ENCODE assay signal across 8 mouse cellular contexts in genomic region chr14:47298819-47299261, GRCm38 (mm10). TPM values are rescaled to one million over a fixed set of nuclear protein-coding genes. Genes with fewer than 3 reads are reported as not detected.
DNase-seq lines count a peak whose midpoint lies in the region; ATAC-seq and TF ChIP-seq lines count a peak whose summit lies in the region.

No protein-coding gene starts in this region.

- DNase-seq in spleen, adult 12 weeks (ENCODE audit: low spot score) = peak; percentile 17
- DNase-seq in spleen, adult 18-20 months = no peak
- peak; percentile 77 for DNase-seq in embryo, embryonic 10.5 days (ENCODE audit: low spot score)
- peak; percentile 46 for DNase-seq in stomach, postnatal 0 days (ENCODE audit: low spot score)
- no peak for DNase-seq in right cerebral cortex, postnatal 36 days (ENCODE audit: low spot score in 2 of 2)

- TF ChIP-seq EP300 in stomach, postnatal 0 days (optimal IDR thresholded peaks at IDR 0.05) = no peak

- peaks cover 17% of the 10 kb centered on the region for H3K4me1 ChIP-seq in heart, embryonic 12.5 days (replicated peaks)
- H3K4me1 ChIP-seq in kidney, embryonic 15.5 days = peaks cover 31% of the 10 kb centered on the region
- 0 out of 2 replicates have a peak, but pooled peaks cover 8% of the 10 kb centered on the region for H3K4me1 ChIP-seq in stomach, postnatal 0 days (replicated peaks; ENCODE audit: control insufficient read depth, insufficient read depth)

- no peaks in the 10 kb centered on the region for H3K27me3 ChIP-seq in heart, embryonic 12.5 days (replicated peaks)
- H3K27me3 ChIP-seq in kidney, embryonic 15.5 days = no peaks in the 10 kb centered on the region
- H3K27me3 ChIP-seq in stomach, postnatal 0 days (ENCODE audit: control insufficient read depth, insufficient read depth, low read length) = no peaks in the 10 kb centered on the region

- H3K9ac ChIP-seq in heart, embryonic 12.5 days = peak overlapping the region; percentile 99
- peak overlapping the region; percentile 99 for H3K9ac ChIP-seq in kidney, embryonic 15.5 days
- H3K9ac ChIP-seq in stomach, postnatal 0 days (ENCODE audit: low read length) = peak overlapping the region; percentile 96

- no peaks in the 10 kb centered on the region for H3K9me3 ChIP-seq in heart, embryonic 12.5 days (replicated peaks)
- H3K9me3 ChIP-seq in kidney, embryonic 15.5 days (replicated peaks) = no peaks in the 10 kb centered on the region
- no peaks in the 10 kb centered on the region for H3K9me3 ChIP-seq in stomach, postnatal 0 days (ENCODE audit: control insufficient read depth, low read length)

- peaks cover 14% of the 10 kb centered on the region; the same call in 1 of the 2 replicates for H3K36me3 ChIP-seq in heart, embryonic 12.5 days
- peaks cover 16% of the 10 kb centered on the region; the same call in 1 of the 2 replicates for H3K36me3 ChIP-seq in kidney, embryonic 15.5 days
- no peaks in the 10 kb centered on the region for H3K36me3 ChIP-seq in stomach, postnatal 0 days (ENCODE audit: control insufficient read depth, insufficient read depth, low read length)

- peak overlapping the region; percentile 93 for H3K4me3 ChIP-seq in heart, embryonic 12.5 days
- peak overlapping the region; percentile 85 for H3K4me3 ChIP-seq in kidney, embryonic 15.5 days (replicated peaks)
- peak overlapping the region; percentile 99 for H3K4me3 ChIP-seq in stomach, postnatal 0 days (ENCODE audit: low read depth, low read length)

- ATAC-seq in heart, embryonic 12.5 days (ENCODE audit: insufficient number of reproducible peaks, low FRiP score) = peak; percentile 40; the same call in 1 of the 2 replicates
- peak; percentile 49 for ATAC-seq in kidney, embryonic 15.5 days (replicated peaks; ENCODE audit: low FRiP score)
- ATAC-seq in megakaryocyte, adult 5-6 weeks (ENCODE audit: poor library complexity, severe bottlenecking) = peak; percentile 29
- ATAC-seq in stomach, postnatal 0 days (ENCODE audit: low FRiP score, low TSS enrichment) = peak; percentile 13; the same call in 1 of the 2 replicates

- 0% methylated on average over 15 of the region's 15 CpGs for WGBS in heart, embryonic 12.5 days
- 0% methylated on average over 15 of the region's 15 CpGs for WGBS in kidney, embryonic 15.5 days
- under 1% methylated on average over 15 of the region's 15 CpGs for WGBS in stomach, postnatal 0 days

- peak overlapping the region; percentile 98 for H3K27ac ChIP-seq in heart, embryonic 12.5 days (ENCODE audit: poor library complexity, severe bottlenecking)
- peak overlapping the region; percentile 99 for H3K27ac ChIP-seq in kidney, embryonic 15.5 days
- H3K27ac ChIP-seq in stomach, postnatal 0 days (replicated peaks) = peak overlapping the region; percentile 96

- H3K4me2 ChIP-seq in heart, embryonic 12.5 days = peak overlapping the region; percentile 80
- H3K4me2 ChIP-seq in kidney, embryonic 15.5 days = peak overlapping the region; percentile 77
- H3K4me2 ChIP-seq in stomach, postnatal 0 days (replicated peaks; ENCODE audit: low read depth) = peak overlapping the region; percentile 56

- TF ChIP-seq CTCF in stomach, postnatal 0 days (IDR thresholded peaks at IDR 0.05; ENCODE audit: low read depth) = no peak

RNA-seq across cellular contexts. Expression of gene Mapk1ip1l, which starts 0.8 kb away (rescaled TPM):
- polyA plus RNA-seq in heart, embryonic 12.5 days (2016; fragmentation: Nextera tagmentation; extraction: Ambion mirVana) = 69.0 and 71.7 TPM in 2 replicates
- 77.1 and 78.1 TPM in 2 replicates for polyA plus RNA-seq in kidney, embryonic 15.5 days (2015; fragmentation: Nextera tagmentation; extraction: Ambion mirVana)
- total RNA-seq in megakaryocyte, adult 5-6 weeks (2015) = 65.7 and 68.3 TPM in 2 replicates
- total RNA-seq in megakaryocyte, adult 5-6 weeks (2017) = 42.3 and 49.4 TPM in 2 replicates
- polyA plus RNA-seq in stomach, postnatal 0 days (2015; fragmentation: Nextera tagmentation; extraction: Ambion mirVana) = 21.3 and 22.4 TPM in 2 replicates

RNA-seq across cellular contexts. Expression of gene Socs4, which starts 22.1 kb away (rescaled TPM):
- polyA plus RNA-seq in heart, embryonic 12.5 days (2016; fragmentation: Nextera tagmentation; extraction: Ambion mirVana) = 2.4 and 3.0 TPM in 2 replicates
- 3.7 and 3.8 TPM in 2 replicates for polyA plus RNA-seq in kidney, embryonic 15.5 days (2015; fragmentation: Nextera tagmentation; extraction: Ambion mirVana)
- total RNA-seq in megakaryocyte, adult 5-6 weeks (2015) = 20.3 and 23.5 TPM in 2 replicates
- total RNA-seq in megakaryocyte, adult 5-6 weeks (2017) = 15.7 and 18.1 TPM in 2 replicates
- 2.5 and 2.9 TPM in 2 replicates for polyA plus RNA-seq in stomach, postnatal 0 days (2015; fragmentation: Nextera tagmentation; extraction: Ambion mirVana)

RNA-seq across cellular contexts. Expression of gene Wdhd1, which starts 22.2 kb away (rescaled TPM):
- polyA plus RNA-seq in heart, embryonic 12.5 days (2016; fragmentation: Nextera tagmentation; extraction: Ambion mirVana) = 22.9 and 23.1 TPM in 2 replicates
- 32.7 and 33.9 TPM in 2 replicates for polyA plus RNA-seq in kidney, embryonic 15.5 days (2015; fragmentation: Nextera tagmentation; extraction: Ambion mirVana)
- 28.1 and 30.4 TPM in 2 replicates for total RNA-seq in megakaryocyte, adult 5-6 weeks (2015)
- 66.9 and 71.0 TPM in 2 replicates for total RNA-seq in megakaryocyte, adult 5-6 weeks (2017)
- polyA plus RNA-seq in stomach, postnatal 0 days (2015; fragmentation: Nextera tagmentation; extraction: Ambion mirVana) = 5.2 TPM in 2 replicates

Comparison
In these comparisons a context has a peak if more than half of its experiments do, and no peak if none do; other contexts are left out.
1. DNase-seq: peak in spleen, adult 12 weeks (single experiment), embryo, embryonic 10.5 days (single experiment) and stomach, postnatal 0 days (single experiment); none in spleen, adult 18-20 months (0 of 2) and right cerebral cortex, postnatal 36 days (0 of 2).
2. Peak in every context shown above with its lines, with median percentiles within 50 percentile points of each other: ATAC-seq, H3K27ac ChIP-seq, H3K4me2 ChIP-seq, H3K4me3 ChIP-seq and H3K9ac ChIP-seq.